Mouse (Mus musculus) cerebellum, adult (tissue): ENCODE data around the gene Glis3.

Source experiments
- ATAC-seq: cut with Nextera tagmentation; 2 replicates; pipeline ENCODE4 v1.9.2; 2017; ENCODE audit warnings: mild to moderate bottlenecking, moderate library complexity, mixed read lengths; ENCODE audit not compliant: insufficient number of reproducible peaks, low FRiP score, low TSS enrichment

Gene Glis3

DNA sequence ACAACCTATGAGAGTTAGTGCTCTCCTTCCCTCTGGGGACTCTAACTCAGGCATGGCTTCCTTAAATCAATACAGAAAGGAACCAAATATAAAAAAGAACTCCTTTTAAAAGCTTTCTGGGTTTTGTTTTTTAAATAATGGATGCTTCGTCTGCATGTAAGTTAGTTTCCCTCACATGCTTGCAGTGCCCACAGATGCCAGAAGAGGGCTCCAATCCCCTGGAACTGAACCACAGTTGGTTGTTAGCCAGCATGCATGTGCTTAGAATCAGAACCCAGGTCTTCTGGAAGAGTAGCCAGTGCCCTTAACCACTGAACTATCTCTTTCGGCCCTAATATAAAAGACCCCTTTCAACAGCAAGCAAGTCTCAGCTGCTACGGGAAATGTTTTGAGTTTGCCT, 132.9 kb downstream of the Glis3 start:
- no peak for ATAC-seq

DNA sequence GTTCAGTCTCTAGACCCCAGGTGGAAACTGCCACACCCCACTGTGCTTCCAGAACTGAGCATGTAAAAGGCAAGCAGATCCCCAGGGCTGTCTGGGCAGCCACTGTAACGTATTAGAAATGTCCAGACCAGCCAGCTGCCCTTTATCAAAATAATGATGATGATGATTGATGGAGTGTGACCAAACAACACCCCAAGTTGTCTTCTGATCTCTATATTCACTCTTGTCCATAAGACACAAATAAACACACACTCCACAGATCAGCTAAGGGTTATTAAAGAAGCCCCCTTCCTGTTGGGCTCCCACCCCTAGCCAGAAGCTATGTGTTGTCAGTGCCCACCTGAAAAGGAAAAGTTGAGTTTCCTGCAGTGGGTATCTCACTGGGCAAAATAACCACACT, 134.4 kb downstream of the Glis3 start:
- ATAC-seq = no peak

DNA sequence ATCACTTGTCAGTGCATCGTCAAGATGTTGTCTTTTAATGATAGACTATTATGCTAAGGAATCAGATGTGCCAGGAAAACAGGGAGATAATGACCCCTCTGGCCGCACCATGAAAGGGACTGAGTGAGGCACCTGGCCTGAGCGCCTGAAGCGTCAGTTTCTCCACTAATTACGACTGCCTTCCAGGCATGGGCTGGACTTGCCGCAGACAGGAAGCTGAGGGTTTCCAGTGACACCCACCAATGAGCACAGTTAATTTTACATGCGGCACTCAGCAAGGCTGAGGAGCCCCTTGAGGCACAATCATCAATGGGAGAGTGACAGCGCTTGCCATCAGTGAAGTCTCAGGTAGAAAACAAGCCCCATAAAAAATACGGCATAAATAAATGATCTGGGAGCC, 141.1 kb downstream of the Glis3 start:
- no peak for ATAC-seq

DNA sequence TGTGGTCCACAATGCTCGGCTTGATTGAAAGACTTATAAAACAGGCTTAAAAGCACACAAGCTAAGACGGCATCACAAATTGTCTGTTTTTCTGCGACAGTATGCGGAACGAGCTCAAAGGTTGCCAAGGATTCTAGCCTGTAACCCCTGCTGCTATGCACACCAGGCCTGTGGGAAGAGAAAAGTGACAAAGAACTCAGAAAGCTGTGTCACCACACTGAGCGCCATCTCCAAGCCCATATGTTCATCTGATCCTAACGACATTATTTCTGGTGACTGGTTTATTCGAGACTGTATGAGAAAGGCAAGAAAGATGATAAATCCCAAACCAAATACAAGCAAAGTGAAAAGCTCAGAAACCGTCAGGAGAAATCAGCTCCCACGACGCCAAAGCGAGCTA, 144.9 kb downstream of the Glis3 start:
- no peak for ATAC-seq

DNA sequence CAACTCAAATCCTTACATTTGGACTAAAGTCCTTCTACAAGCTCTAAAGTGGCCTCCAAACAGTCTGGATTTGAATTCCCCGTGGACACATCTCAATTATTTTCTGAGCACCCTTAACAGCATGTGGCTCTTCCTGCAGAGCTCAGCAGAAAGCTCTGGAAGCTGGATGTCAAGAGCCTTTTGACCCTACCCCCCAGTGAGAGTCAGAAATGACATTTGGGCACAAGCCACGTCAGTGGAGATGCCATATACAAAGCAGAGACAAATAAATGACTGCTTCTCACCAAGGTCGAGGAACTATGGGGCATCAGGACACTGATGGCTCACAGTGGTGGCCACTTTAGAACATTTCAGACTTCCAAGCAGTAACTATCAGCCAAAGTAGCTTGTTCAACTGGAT, 146.3 kb downstream of the Glis3 start:
- ATAC-seq = no peak

DNA sequence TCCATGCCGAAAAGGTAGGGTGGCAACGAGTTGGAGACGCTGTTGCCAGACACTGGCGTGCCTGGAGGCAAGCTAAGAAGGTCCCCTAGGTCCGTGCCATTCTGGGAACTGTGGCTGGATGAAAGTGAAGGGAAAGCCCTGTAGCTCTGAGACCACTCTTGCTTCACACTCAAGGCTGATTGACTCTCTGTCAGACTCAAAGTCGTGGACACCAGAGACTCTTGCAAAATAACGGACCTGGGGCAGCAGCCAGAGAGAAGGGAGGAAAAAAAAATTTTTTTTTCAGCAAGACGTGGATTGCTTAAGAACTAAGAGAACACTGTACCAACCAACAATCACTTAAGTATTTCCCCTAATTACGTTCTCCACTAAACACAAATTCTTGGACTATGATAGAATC, 148.1 kb downstream of the Glis3 start:
- no peak for ATAC-seq

DNA sequence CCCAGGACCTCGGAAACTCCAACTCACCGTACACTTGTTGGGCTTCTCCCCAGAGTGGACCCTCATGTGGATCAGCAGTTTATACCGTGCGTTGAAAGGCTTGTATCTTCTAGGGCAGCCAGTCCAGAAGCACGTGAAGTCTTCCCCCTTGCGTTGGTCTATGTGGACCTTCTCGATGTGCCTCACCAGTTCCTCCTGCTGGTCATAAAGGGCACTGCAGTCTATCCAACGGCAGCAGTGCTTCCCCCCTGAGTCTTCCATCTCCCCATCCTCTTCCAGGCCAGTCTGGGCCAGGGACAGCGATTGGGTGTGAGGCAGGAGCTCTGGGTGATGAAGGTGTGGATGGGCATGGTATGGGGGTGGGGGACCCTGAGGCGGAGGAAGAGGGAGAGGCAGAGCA, 149.0 kb downstream of the Glis3 start:
- ATAC-seq = no peak

DNA sequence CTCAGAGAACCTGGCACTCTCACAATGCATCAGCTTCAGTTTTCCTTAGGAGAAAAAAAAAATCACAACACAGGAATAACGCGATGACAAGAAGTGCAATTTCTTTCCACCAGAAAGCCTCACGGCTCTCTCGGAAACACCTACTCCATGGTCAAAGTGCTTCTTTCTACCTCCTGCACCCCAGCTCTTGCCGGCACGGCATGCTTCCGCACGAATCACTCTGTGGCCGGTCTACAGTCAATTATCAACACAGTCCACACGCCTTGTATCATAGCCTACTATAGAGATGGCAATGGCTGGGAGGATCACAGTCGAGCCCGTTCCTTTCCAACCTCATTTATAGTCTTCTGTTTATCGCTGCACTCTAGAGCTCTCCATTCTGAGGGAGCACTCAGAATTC, 150.9 kb downstream of the Glis3 start:
- no peak for ATAC-seq

DNA sequence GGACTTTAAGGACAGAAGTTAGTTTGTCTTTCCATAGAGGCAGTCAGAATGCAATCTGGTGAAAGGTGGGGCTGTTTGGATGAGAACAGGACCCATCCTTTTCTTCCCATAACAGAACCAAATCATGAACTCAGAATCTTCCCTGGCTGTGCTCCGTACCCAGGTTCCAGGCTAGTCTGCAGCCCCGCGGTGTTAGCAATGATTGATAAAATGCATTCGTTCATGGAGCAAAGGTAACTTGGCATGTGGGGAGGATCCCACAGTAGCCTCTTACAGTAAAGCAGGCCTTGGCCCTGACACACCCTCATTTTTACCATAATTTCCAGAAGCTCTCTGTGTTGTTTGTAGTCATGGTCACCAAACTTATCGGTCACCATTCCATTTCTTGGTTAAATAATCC, 152.4 kb downstream of the Glis3 start:
- no peak for ATAC-seq

DNA sequence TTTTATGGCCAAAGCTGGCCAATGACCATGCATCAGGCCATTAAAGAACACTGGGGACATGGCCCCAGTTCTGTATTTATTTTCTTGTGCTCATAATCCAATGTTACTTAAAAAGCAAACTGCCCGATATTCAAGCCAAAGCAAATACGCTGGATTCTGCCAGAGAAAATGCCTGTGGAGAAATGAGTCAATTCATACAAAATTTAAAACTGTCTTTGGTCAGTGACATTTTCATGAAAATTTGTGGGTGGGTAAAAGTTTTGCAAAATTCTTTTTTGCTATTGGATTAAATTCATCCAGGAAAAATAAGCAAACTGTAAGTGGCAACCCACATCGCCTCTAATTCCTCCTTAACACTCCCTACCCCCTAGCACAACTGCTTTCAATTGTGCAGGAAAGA, 154.5 kb downstream of the Glis3 start:
- ATAC-seq = no peak

DNA sequence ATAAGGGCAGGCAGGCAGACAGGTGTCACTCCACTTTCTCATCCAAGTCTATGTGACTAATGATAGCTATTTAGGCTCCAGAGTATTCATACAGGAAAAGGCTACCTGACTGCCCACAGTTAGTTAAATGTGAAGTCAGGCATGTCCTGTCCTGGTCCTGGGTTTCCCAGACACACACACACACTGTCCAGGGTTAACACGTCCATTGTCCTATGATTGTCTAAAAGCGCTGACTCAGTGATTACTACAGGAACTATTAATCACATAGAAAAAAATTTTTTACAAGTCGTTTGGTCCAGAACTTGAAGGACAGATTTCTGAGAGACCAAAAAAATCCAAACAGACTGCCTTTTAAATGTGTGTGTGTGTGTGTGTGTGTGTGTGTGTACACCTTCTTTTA, 157.6 kb downstream of the Glis3 start:
- ATAC-seq = no peak

DNA sequence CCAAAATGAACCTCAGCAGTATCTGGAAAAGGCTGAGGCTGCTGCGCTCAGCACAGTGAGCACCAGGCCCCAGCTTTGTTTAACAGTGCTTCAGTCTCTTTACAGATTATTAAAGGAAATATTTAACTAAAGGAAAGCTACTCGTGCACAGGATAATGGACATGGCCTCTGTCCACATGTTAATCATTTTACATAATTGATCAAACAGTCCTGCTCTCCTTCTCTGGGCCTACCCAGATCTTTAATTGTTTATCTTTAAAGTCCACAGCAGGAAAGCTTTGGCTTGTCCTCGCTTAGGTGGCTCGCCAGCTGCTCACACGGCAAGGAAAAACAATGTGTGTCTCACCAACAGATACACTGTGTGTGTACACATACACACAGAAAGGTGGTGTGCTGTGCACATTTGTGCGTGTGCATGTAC, 159.1 kb downstream of the Glis3 start:
- no peak for ATAC-seq

DNA sequence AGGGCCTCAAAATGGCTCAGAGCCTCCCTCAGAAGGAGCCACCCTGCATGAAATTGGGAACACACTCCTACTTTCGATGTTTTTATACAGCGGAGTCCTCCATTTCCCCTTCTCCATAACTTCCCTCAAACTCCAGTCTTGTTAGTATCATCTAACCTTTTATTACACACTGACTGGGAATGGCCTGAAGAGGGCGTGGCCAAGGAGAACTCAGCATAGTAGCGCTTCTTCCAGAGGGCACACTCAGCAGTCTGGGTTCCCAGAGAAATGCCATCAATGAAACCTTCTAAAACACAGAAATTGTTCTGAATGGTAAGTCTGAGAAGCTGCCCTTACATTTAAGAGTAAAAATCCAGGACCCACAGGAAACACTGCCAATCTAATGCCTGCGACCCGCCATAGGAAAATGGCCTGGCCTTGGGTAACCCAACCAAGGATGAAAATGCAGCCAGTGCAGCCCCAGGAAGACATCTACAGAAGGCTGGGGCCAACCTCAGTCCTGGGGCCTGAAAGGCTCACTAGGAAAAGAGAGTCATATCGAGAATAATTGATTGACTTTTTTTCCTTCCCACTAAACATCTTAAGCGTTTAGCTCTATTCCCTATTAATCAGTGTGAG, 159.6 kb downstream of the Glis3 start:
- no peak for ATAC-seq

DNA sequence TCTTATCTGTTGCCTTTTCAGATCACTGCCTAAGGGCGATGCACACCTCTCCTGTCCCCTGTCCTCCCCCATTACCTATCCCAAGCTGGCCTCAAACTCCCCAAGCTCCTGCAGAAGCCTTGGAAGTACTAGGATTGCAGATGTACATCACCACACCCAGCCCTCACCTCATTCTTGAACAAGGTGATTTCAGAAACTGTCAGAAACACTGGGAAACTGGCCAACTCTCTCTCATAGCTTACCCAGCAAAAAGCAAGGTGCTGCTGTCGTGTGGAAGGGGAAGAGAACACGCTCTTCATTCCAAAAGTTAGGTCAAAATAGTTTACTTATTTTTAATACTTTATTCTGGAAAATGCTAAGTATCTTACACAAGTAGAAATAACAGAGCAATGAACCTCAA, 160.6 kb downstream of the Glis3 start:
- no peak for ATAC-seq

DNA sequence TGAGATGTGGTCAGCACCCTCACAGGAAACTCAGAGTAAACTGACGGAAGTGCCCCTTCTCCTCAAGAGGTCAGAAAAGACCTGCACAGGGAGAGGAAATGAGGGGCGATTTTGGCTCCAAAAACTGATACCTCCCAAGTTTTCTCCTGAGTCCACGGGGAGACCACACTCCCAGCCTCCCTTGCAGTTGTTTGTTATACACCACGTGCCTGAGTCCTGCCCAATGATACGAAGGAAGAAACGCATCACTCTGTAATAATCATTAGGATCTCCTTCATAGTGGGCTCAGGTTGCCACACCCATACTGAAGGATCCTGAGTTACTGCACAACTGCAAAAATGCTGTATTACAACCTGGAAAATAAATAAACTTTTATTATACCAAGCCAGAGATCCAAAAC, 161.0 kb downstream of the Glis3 start:
- no peak for ATAC-seq

DNA sequence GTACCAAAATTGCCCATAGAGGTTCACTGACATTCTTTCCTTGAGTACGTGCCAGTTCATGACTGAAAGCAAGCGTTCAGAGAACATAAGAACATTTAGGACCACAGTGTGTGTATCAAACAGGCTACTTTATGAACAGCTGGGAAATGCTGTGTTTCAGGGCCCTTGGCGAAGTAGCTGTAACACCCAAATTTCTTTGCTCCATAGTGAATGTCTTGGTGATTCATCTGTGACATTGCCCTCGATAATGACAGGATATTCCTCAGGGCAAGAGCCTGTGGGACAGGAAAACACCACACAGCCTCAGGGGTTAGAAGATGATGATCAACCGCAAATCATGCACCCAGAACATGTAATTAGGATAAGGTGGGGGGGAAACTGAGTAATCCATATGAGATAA, 161.6 kb downstream of the Glis3 start:
- no peak for ATAC-seq

DNA sequence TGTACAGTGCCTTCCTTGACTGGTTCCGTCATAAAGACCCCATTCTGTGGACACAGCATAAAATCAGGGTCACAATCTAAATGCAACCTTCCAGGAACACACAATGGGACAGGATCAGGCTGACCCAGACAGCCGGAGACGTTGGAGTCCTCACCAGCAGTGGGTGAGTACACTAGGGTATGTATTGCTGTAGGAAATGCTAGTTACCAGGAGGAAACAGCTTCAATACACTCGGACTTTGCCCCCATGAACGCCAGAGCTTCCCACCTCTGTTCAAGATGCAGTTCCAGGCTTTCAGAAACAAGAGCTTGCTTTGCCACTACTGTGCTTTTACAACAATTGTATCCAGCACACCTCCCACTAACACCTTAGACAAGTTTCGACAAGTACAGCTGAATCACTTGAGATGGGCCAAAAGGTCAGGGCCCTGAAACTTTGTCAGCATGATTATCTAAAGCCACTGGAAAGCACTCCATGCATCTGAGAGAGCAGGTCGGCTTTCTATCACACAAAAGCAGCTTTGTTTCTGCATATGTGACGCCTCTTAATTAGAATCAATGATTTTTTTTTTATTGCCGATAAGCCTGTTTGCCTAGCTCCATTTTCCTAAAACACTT, 162.3 kb downstream of the Glis3 start:
- no peak for ATAC-seq

DNA sequence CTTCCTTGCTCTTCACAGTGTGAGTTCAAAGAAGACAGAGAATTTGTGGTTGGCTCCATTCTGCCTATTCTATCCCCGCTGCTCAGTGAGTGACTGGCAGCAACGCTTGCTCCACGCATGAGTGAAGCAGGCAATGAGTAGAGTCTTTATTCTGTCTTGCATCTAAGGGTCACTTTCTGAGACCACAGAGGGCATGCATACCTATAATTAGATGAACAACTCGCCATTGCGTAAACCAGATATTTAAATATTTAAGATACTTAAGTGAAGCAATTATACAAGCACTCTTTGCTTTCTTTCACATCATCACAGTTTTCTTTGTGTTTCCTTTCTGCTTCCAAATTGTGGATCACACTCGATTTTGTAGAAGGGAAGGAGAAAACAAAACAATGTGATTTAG, 163.4 kb downstream of the Glis3 start:
- ATAC-seq = no peak

DNA sequence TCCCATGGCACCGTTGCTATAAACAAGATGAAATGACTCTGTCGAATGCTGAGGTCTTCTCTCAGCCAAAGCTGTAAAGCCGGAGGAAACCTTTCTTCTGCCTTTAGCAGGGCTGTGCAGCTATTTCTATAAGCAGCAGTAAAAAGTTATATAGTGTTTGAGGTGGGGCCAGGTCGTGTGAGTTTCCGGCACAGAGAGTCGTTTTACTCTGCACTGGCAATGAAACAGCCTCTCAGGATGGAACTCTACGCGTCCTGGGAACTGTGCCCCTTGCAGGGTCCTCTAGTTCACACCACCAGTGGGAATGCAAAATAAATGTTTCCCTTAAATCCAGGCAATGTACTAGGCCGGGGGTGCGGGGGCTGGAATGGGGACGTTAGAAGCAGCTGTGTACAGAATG, 167.4 kb downstream of the Glis3 start:
- no peak for ATAC-seq

DNA sequence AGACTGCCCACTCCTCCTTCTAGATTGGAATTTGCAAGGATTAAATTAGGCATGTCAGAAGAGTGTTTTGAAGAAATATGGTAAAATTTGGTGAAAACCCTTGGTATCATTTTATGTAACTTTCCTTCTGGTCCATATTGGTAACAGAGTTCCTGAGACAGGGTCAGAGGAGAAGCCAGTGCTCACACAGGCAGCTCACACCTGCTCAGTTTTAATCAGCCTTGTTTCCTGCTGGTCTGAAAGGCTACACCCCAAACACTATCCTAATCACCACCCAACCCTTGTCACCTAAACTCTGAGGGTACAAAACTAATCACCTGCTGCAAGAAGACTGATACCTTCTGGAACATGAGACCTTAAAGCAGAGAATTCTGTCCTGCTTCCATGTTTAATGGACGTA, 168.0 kb downstream of the Glis3 start:
- ATAC-seq = no peak

DNA sequence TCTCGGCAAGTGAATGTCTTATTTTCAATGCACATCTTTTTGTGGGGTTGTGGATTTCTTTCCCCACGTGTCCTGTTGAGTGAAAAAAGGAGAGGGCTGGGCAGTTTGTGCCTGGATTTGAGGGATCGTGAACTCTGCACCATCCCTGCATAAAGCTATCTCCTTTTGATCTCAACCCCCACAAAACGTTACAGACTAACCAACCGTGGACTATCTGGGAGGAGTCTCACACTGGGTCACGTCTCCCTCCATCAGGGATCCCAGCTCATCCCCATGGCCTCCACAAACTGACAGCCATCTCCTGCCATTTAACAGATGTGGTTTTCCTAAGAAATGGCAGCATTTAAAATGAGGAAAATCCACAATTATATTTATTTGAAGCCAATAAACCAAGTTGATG, 174.5 kb downstream of the Glis3 start:
- ATAC-seq = no peak

DNA sequence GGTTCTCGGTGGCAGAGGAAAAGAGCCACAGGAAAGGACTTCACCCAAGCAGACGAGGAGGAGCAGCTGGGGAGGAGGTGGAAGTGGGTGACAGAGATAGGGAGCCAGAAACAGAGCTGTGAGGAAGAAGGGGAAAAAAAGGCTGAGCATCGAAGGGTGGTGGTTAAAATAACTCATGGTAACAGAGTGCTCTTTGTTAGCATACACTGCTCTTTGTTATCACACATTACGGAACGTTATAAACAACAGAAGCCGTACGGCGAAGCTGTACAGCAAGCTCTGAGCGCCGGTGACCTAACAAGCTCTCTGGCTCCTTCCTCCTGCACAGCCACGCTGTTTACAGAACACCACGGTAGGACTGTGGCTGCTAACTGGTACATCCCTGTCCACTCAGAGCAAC, 176.9 kb downstream of the Glis3 start:
- ATAC-seq = no peak

DNA sequence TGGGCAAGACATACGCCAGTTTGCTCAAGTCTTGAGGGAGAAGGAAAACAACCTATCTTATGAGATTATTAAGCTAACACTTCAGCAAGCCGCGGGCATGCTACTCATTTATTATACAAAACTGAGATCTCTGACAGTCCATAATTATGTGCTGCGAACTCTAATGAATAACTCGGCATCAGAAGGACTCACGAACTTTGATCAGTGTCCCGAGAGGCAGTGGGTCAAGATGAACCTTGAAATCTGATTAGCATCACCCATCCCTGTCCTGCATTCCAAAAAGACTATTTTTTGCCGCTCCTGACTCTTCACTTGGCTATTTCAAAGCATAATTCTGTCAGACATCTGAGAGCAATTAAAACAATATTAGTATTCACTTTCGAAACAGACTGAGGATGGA, 178.9 kb downstream of the Glis3 start:
- no peak for ATAC-seq
